Mouse (Mus musculus): ENCODE data around the gene Kdm7a. TPM values are rescaled to one million over a fixed set of nuclear protein-coding genes. Genes with fewer than 3 reads are reported as not detected.

Kdm7a gene
- polyA plus RNA-seq, 1 experiment: 2.8 TPM

GRCm38 (mm10) chr6:39106812-39107211 lies 99.8 kb downstream of the Kdm7a start:
- WGBS: 71% methylated on average over 2 of the region's 2 CpGs
- H3K27ac ChIP-seq (ENCODE audit: insufficient read depth, low read depth, low read length): no peak overlapping the region
- DNase-seq: no peak
- no peaks in the 10 kb centered on the region; the same call in 1 of the 2 replicates for H3K36me3 ChIP-seq (ENCODE audit: control insufficient read depth, insufficient read depth, low read length)
- TF ChIP-seq CTCF (conservative IDR thresholded peaks at IDR 0.05; ENCODE audit: insufficient read depth, insufficient read length, low read depth, low read length): peak; percentile 31; the same call in 1 of the 2 replicates
- no peak for TF ChIP-seq POLR2A (IDR thresholded peaks at IDR 0.05; ENCODE audit: low read depth, low read length)
- H3K4me3 ChIP-seq (ENCODE audit: insufficient read depth, low read depth, low read length): no peak overlapping the region
- H3K27me3 ChIP-seq (replicated peaks; ENCODE audit: control insufficient read depth, insufficient read depth, low read length): no peaks in the 10 kb centered on the region
- H3K4me1 ChIP-seq (ENCODE audit: control insufficient read depth, insufficient read depth, low read length): no peaks in the 10 kb centered on the region

GRCm38 (mm10) chr6:39104631-39105030 lies 102.0 kb downstream of the Kdm7a start:
- no peak overlapping the region for H3K27ac ChIP-seq (ENCODE audit: insufficient read depth, low read depth, low read length)
- no peaks in the 10 kb centered on the region; the same call in 1 of the 2 replicates for H3K36me3 ChIP-seq (ENCODE audit: control insufficient read depth, insufficient read depth, low read length)
- no peaks in the 10 kb centered on the region for H3K4me1 ChIP-seq (ENCODE audit: control insufficient read depth, insufficient read depth, low read length)
- no peaks in the 10 kb centered on the region for H3K27me3 ChIP-seq (replicated peaks; ENCODE audit: control insufficient read depth, insufficient read depth, low read length)
- H3K4me3 ChIP-seq (ENCODE audit: insufficient read depth, low read depth, low read length): no peak overlapping the region
- no peak for TF ChIP-seq POLR2A (IDR thresholded peaks at IDR 0.05; ENCODE audit: low read depth, low read length)
- DNase-seq: no peak
- WGBS: 73% methylated on average over 4 of the region's 4 CpGs

Other genes with a start within 250 kb of the Kdm7a start
- gene Parp12, start 88.4 kb downstream of the Kdm7a start, polyA plus RNA-seq (2012; rRNA removed): 18.8 and 20.1 TPM in 2 replicates
- 25.9 and 28.7 TPM in 2 replicates for gene Slc37a3, start 170.9 kb upstream of the Kdm7a start, polyA plus RNA-seq (2012; rRNA removed)
- 2.1 and 2.7 TPM in 2 replicates for gene Rab19, start 174.4 kb upstream of the Kdm7a start, polyA plus RNA-seq (2012; rRNA removed)
- gene Mkrn1, start 213.7 kb upstream of the Kdm7a start, polyA plus RNA-seq (2012; rRNA removed): 31.0 and 34.5 TPM in 2 replicates

Measured in kidney, adult 2 months (tissue).